Mouse (Mus musculus) forebrain, embryonic 12.5 days (tissue): ENCODE data around the gene Slc38a1. TPM values are rescaled to one million over a fixed set of nuclear protein-coding genes. Genes with fewer than 3 reads are reported as not detected.
A peak's percentile ranks its signal among the peaks of the same experiment; 100 is the strongest.

ENCODE experiments used
- ATAC-seq: fragments of 200-750 bp; cut with Nextera tagmentation; 2 replicates; pipeline ENCODE4 v1.8.0; 2017; ENCODE audit warnings: moderate TSS enrichment; ENCODE audit not compliant: low FRiP score
- H3K27ac ChIP-seq: fragments of 300-500 bp; sonication (generic); 2 replicates; pipeline ENCODE4 v1.5.1; 2016; ENCODE audit warnings: mild to moderate bottlenecking
- H3K27me3 ChIP-seq: fragments of 300-500 bp; sonication (generic); 2 replicates; pipeline ENCODE4 v1.6.1; 2016; ENCODE audit warnings: mild to moderate bottlenecking
- H3K36me3 ChIP-seq: fragments of 300-500 bp; sonication (generic); replicated peaks from 2 replicates; pipeline ENCODE4 v1.6.1; 2016; ENCODE audit warnings: mild to moderate bottlenecking
- H3K4me1 ChIP-seq: fragments of 300-500 bp; sonication (generic); 2 replicates; pipeline ENCODE4 v1.6.1; 2016
- H3K4me2 ChIP-seq: fragments of 300-500 bp; sonication (generic); 2 replicates; pipeline ENCODE4 v1.6.1; 2016; ENCODE audit warnings: mild to moderate bottlenecking, moderate library complexity
- H3K4me3 ChIP-seq: fragments of 300-500 bp; sonication (generic); replicated peaks from 2 replicates; pipeline ENCODE4 v1.5.1; 2016; ENCODE audit warnings: mild to moderate bottlenecking
- H3K9ac ChIP-seq: fragments of 300-500 bp; sonication (generic); 2 replicates; pipeline ENCODE4 v1.6.1; 2016; ENCODE audit warnings: mild to moderate bottlenecking
- H3K9me3 ChIP-seq: fragments of 300-500 bp; sonication (generic); 2 replicates; pipeline ENCODE4 v1.6.1; 2016
- WGBS: fragments of 180-500 bp; shearing (Covaris S2); methylation state at CpG from one replicate; pipeline ENCODE4 v1.1.7; 2016; 5-methylcytosine and 5-hydroxymethylcytosine counted together
- polyA plus RNA-seq: library from polyadenylated mRNA; unstranded; fragments of >200 nt; fragmentation: Nextera tagmentation; extraction: Ambion mirVana; gene quantifications from 2 replicates; pipeline ENCODE4 v1.2.1, GENCODE M21; 2016

Gene Slc38a1
- polyA plus RNA-seq: 148 and 166 TPM in 2 replicates

DNA sequence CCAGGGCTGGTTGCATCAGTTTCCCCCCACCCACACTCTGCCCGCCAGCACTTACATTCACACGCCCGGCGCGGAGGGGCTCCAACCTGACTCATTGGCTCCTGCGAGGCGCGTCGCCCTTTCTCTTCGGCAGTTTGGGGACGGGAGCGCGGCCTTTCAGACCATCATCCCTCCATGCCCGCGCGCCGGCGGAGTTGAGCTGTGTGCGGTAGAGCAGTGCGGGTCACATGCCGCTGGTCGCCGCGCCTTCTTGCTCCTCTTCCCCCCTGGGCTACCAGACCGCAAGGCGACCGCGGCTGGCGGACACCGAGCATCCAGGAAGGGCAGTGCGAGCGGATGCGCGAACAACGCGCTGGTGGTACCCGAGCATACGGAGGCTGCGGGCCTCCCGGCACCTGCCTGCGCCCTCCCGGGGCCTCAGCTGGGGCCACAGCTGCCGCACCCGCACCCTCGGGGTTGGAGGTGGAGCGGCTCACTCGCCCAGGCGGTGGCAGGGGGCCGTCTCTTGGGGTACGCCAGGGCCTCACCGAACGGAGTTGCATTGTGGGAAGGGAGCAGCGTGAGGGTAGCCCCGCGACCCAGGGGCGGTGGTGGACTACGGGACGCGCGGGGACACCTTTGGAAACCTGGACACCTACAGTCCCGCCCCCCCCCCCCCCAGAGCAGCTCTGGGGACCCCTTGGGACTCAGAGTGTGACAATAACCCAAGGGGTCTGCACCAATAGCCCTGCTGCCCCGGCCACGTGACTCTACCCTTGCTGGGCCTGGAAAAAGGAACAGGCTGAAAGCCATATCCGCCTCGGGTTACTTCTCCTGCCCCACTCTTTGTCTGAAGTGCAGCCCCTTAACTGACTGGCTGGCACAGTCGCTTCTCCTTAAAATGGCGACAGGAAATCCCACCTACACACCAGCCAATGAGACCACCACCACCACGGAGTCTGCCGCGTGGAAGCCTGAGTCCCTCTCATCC lies at the start of gene Slc38a1:
Slc38a1 (minus strand) TSS at position 478 of the 970 bp plus-strand sequence.
- Histone ChIP-seq H3K4me2 (peak within 1 kb of the TSS; percentile 77), H3K9me3 (no peaks in the 10 kb centered on the region), H3K4me1 (peaks cover 26% of the 10 kb centered on the region), H3K4me3 (peak within 1 kb of the TSS; percentile 85), H3K36me3 (peaks cover 12% of the 10 kb centered on the region), H3K27me3 (no peaks in the 10 kb centered on the region), H3K27ac (peak within 1 kb of the TSS; percentile 100), H3K9ac (peak within 1 kb of the TSS; percentile 97)
- under 1% methylated on average over 61 of the region's 70 CpGs for WGBS
- peak; percentile 84 for ATAC-seq

DNA sequence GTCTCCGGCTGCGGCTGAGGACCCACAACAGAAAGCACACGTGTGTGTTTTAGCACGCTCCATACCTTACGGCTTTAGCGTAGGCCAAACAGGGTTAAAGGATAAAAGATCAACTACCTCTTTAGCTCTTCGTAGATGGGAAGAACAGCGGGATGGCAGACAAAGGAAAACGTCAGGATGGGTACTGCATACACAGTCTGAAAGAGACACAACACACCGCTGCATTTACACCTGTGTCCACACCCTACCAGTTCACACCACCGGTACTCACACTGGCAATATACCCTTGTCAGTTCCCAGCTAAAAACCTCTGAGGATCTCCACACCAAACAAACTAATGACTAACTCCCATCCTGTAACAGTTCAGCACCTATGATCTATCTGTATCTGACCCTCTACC lies 49.7 kb upstream of the Slc38a1 start:
- H3K9me3 ChIP-seq: no peaks in the 10 kb centered on the region
- H3K27me3 ChIP-seq: no peaks in the 10 kb centered on the region
- H3K9ac ChIP-seq: no peak overlapping the region
- H3K36me3 ChIP-seq: peaks cover 91% of the 10 kb centered on the region
- peaks cover 20% of the 10 kb centered on the region for H3K4me1 ChIP-seq
- ATAC-seq: no peak
- no peak overlapping the region for H3K4me3 ChIP-seq
- H3K4me2 ChIP-seq: no peak overlapping the region
- H3K27ac ChIP-seq: no peak overlapping the region
- WGBS: 93% methylated on average over 11 of the region's 11 CpGs

DNA sequence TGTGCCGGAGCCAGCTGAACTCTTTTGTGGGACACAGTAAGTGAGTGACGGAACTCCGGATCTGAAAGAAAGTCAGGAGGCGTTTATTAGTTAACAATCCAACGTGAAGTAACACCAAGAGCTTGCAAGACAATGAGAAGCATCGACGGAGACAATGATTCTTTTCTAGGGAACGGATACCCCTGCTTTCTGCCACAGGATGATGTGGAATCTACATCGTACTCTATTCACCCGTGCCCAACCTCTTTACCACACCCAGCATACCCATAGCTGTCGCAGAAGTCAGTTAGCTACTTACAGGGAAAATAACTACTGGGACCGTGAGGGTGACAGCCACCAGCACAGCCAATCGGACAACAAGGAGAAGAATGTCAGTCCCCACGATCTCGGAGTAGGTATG lies 48.7 kb upstream of the Slc38a1 start:
- no peak overlapping the region for H3K9ac ChIP-seq
- H3K27ac ChIP-seq: no peak overlapping the region
- H3K4me3 ChIP-seq: no peak overlapping the region
- ATAC-seq: no peak
- no peaks in the 10 kb centered on the region for H3K9me3 ChIP-seq
- H3K4me2 ChIP-seq: no peak overlapping the region
- H3K27me3 ChIP-seq: no peaks in the 10 kb centered on the region
- peaks cover 9% of the 10 kb centered on the region for H3K4me1 ChIP-seq
- H3K36me3 ChIP-seq: peaks cover 89% of the 10 kb centered on the region
- 93% methylated on average over 15 of the region's 15 CpGs for WGBS

DNA sequence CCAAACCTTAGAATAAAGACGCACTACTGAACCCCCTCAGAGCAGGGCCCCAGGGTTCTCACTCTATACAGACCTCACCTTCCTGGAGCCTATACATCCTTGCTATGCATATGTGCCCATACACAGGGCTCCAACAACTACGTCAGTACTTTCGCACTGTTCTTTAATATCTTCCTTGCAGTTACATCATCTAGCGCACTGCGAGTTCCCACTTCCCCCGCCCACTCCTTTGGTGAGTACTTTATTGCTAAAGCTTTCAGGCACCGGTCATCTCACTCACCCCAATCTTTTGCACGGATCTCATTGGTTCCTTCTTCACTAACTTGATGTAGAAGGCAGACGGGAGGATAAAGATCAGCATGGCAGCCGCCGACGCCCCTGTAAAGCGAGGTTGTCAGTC lies 48.1 kb upstream of the Slc38a1 start:
- H3K9ac ChIP-seq: no peak overlapping the region
- WGBS: 93% methylated on average over 13 of the region's 13 CpGs

DNA sequence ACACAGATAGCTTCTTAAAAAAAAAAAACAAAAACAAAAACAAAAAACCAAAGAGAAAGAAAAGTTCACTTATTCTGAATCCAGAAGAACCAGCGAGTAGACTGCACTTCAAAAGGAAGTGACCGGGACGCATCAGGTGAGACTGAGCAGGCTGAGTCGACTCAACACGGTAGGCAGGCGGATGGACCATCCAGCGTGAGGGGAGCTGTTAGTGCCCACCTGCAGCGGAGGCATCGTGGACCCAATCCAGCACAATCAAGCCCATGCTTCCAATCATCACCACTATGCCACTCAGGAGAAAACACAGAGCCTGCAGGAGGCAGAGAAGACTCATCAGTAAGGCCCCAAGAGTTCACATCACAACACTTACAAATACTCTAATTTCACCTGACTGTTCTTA lies 47.2 kb upstream of the Slc38a1 start:
- H3K9ac ChIP-seq: no peak overlapping the region
- peaks cover 2% of the 10 kb centered on the region; the same call in 1 of the 2 replicates for H3K4me1 ChIP-seq
- no peak overlapping the region for H3K4me2 ChIP-seq
- no peaks in the 10 kb centered on the region for H3K9me3 ChIP-seq
- no peak overlapping the region for H3K4me3 ChIP-seq
- H3K36me3 ChIP-seq: peaks cover 76% of the 10 kb centered on the region
- ATAC-seq: no peak
- H3K27me3 ChIP-seq: no peaks in the 10 kb centered on the region
- H3K27ac ChIP-seq: no peak overlapping the region
- 92% methylated on average over 9 of the region's 9 CpGs for WGBS

More for the DNA sequence above, 48.1 kb upstream of the Slc38a1 start:
- Histone ChIP-seq H3K4me1 (peaks cover 4% of the 10 kb centered on the region), H3K4me3 (no peak overlapping the region), H3K9me3 (no peaks in the 10 kb centered on the region), H3K27ac (no peak overlapping the region), H3K27me3 (no peaks in the 10 kb centered on the region), H3K4me2 (no peak overlapping the region), H3K36me3 (peaks cover 85% of the 10 kb centered on the region)
- ATAC-seq: no peak

DNA sequence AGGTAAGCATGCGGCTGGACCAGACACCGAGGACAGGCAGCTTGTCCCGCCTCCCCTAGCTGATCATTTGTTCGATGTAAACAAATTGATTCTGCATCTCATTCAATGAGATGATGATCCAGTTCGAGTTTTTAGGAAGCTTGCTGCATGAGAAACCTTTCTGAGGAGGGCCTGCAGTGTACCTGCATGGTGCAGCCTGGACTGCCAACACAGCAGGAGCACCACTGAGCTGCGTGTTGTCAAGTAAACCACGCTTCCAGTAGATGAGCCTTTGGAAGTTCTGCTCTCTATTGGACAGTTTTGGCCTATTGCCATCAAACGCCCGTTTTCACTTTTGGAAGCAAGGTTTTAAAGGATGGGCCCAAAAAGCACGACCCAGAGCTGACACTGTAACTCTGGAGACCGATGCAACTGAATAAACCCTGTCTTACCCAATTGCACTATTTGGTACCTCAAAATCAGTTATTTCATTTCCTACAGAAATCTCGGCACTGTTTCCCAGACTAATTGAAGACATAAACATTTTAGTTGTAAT lies 46.1 kb upstream of the Slc38a1 start:
- 92% methylated on average over 12 of the region's 12 CpGs for WGBS
- no peak overlapping the region for H3K4me3 ChIP-seq
- 0 out of 2 replicates have a peak, but pooled peaks cover 5% of the 10 kb centered on the region for H3K4me1 ChIP-seq
- H3K27ac ChIP-seq: no peak overlapping the region
- H3K36me3 ChIP-seq: peaks cover 65% of the 10 kb centered on the region
- H3K4me2 ChIP-seq: no peak overlapping the region
- no peak overlapping the region for H3K9ac ChIP-seq
- ATAC-seq: no peak
- H3K9me3 ChIP-seq: no peaks in the 10 kb centered on the region
- H3K27me3 ChIP-seq: no peaks in the 10 kb centered on the region

DNA sequence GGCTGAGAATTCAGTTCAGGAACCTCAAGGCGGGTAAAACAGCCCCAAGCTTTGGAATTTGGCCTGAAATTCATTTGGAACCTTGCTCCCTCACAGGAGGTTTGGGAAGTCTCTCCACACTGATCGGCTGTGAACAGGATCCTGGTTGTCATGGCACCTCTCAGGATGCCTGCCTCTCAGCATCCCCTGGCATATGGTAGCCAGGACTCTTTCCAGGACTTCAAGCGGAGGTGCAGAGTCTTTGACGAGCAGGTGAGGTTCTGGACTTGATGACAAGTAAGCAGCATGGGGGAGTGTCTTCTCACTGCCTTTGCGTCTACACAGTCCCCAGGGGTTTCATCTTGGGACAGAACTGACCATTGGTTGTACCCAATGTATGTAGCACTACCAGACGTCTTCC lies 45.3 kb upstream of the Slc38a1 start:
- H3K4me3 ChIP-seq: no peak overlapping the region
- H3K27me3 ChIP-seq: no peaks in the 10 kb centered on the region
- no peak overlapping the region for H3K9ac ChIP-seq
- H3K4me2 ChIP-seq: no peak overlapping the region
- no peaks in the 10 kb centered on the region for H3K9me3 ChIP-seq
- no peak overlapping the region for H3K27ac ChIP-seq
- 81% methylated on average over 6 of the region's 6 CpGs for WGBS
- ATAC-seq: no peak
- 0 out of 2 replicates have a peak, but pooled peaks cover 5% of the 10 kb centered on the region for H3K4me1 ChIP-seq
- H3K36me3 ChIP-seq: peaks cover 57% of the 10 kb centered on the region

DNA sequence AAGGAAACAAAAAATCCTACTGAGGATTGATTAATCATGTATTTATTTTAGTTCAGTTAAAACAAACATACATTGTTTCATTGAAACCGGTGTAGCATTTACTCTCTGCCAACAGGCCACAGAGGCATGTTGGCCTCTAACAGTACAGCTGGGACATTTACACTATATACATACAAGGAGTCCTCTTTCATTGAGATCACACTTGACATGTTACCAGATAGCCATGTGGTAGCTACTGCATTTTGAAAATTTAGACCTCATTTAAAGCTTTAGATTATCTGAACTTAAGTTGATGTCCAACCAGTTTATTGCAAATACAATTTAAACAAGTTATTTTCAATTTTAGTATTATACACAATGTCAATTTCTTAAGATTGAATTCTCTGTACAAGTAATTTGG lies 44.7 kb upstream of the Slc38a1 start:
- Histone ChIP-seq H3K27me3 (no peaks in the 10 kb centered on the region), H3K36me3 (peaks cover 51% of the 10 kb centered on the region), H3K27ac (no peak overlapping the region), H3K4me1 (0 out of 2 replicates have a peak, but pooled peaks cover 5% of the 10 kb centered on the region), H3K9ac (no peak overlapping the region), H3K9me3 (no peaks in the 10 kb centered on the region), H3K4me2 (no peak overlapping the region), H3K4me3 (no peak overlapping the region)
- ATAC-seq: no peak
- 69% methylated on average over 1 of the region's 1 CpGs for WGBS

DNA sequence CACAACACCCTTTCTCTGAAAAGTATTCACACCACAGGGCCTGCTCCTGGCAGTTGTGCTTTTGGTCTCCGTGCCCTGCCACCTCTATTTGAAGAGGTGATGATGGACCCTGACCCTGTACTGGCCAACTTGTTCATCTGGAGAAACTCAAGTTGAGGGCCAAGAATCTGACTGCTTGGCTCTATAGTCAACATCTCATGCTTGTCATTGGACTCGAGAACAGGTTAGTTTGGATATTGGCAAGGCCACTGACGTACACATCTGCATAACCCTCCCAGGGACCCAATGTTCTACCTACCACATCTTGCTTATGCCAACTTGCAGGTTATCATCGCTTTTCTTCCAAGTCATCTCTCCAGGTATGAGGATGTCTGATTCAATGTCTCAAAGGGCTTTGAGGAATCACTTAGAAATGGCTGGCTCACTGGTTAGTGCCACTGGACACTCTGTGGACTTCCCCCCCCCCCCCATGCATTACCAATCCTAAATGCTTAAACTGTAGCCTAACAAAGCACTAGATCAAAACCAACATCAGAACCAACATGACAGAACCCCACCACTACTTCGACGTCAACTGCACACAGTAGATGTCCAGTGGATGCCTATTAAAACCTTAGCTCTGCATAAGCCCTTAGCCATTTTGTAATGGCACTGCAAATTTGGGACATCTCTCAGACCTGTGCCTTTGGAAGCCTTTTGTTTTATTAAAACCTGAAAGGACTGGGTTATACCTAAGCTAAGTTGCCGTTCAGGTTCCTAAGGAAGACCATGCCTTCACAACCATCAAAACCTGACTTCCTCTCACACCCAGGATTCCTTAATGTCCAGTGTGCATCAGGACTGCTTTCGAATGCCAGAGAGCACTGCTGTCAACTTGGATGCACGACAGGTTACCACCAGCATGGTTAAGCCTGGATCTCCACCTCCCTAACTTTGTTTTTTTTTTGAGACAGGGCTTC lies 43.8 kb upstream of the Slc38a1 start:
- 84% methylated on average over 9 of the region's 9 CpGs for WGBS
- H3K4me2 ChIP-seq: no peak overlapping the region
- peaks cover 42% of the 10 kb centered on the region for H3K36me3 ChIP-seq
- H3K9ac ChIP-seq: no peak overlapping the region
- H3K4me1 ChIP-seq: 0 out of 2 replicates have a peak, but pooled peaks cover 5% of the 10 kb centered on the region
- peak; percentile 30; the same call in 1 of the 2 replicates for ATAC-seq
- no peaks in the 10 kb centered on the region for H3K9me3 ChIP-seq
- no peaks in the 10 kb centered on the region for H3K27me3 ChIP-seq
- no peak overlapping the region for H3K4me3 ChIP-seq
- H3K27ac ChIP-seq: no peak overlapping the region

DNA sequence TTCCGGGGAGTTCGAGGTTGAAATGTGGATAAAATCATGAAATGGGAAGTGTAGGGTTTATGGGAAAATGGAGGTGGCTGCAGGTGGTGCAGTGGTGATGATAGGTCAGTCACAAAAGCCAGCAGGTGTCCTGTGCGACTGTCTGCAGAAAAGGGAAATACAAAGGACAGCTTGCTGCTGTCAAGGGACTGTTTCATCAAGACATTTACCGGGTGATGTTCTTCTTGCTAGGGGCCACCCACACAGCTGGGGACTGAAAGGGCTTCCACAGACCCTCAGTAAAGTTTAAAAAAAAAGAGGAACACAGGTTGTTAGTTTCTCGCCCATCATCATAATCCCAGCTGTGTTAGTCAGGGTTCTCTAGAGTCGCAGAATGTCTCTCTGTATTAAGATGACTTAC lies 42.6 kb upstream of the Slc38a1 start:
- H3K9me3 ChIP-seq: no peaks in the 10 kb centered on the region
- no peak overlapping the region for H3K4me2 ChIP-seq
- no peak overlapping the region for H3K4me3 ChIP-seq
- H3K36me3 ChIP-seq: peaks cover 30% of the 10 kb centered on the region
- 73% methylated on average over 6 of the region's 6 CpGs for WGBS
- ATAC-seq: no peak
- no peak overlapping the region for H3K27ac ChIP-seq
- no peaks in the 10 kb centered on the region for H3K27me3 ChIP-seq
- H3K9ac ChIP-seq: no peak overlapping the region
- H3K4me1 ChIP-seq: 0 out of 2 replicates have a peak, but pooled peaks cover 5% of the 10 kb centered on the region

DNA sequence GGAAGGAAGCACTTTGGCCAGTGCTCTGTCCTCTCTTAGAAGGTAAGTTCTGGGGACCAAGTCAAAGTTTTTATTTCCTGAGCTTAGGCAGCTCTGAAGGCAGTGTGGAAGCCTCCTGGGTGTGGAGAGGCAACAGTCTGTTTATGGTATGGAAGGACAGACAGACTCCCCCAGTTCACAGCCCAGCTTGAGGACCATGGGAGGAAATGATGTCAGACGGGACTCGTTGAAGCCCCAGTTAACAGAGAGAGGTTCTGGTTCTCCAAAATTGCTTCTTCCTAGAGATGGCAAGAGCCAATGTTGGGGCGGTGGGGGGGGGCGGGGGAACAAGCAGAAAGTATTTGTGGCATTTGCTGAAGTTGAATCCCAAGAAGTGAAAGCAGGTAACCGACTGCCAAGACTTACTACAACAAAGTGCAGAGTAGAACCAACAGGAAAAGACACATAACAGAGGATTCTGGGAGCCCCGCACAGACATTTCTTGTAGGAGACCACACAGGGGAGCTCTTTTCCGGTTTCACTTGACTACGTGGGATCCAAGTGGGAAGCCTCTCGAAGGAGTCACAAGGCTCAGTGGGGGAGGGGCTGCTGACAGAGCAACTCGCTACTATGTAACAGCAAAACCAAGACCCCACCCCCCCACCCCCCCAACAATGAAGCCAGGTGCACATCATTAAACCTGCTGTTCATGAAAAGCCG lies 41.6 kb upstream of the Slc38a1 start:
- Histone ChIP-seq H3K27ac (no peak overlapping the region), H3K4me1 (0 out of 2 replicates have a peak, but pooled peaks cover 5% of the 10 kb centered on the region), H3K9ac (no peak overlapping the region), H3K27me3 (peaks cover 8% of the 10 kb centered on the region; the same call in 1 of the 2 replicates), H3K36me3 (peaks cover 24% of the 10 kb centered on the region), H3K4me2 (no peak overlapping the region), H3K9me3 (no peaks in the 10 kb centered on the region), H3K4me3 (no peak overlapping the region)
- no peak for ATAC-seq
- WGBS: 48% methylated on average over 11 of the region's 11 CpGs
